Mouse (Mus musculus) forebrain, postnatal 0 days (tissue): ENCODE results near the gene Src. TPM values are rescaled to one million over a fixed set of nuclear protein-coding genes. Genes with fewer than 3 reads are reported as not detected.

ENCODE experiments used
- ATAC-seq: fragments of 200-750 bp; cut with Nextera tagmentation; 2 replicates; pipeline ENCODE4 v1.8.0; 2017; ENCODE audit warnings: mild to moderate bottlenecking, moderate library complexity
- DNase-seq: peaks from one replicate; pipeline ENCODE4 v3.0.0-alpha.2; 2015
- H3K27ac ChIP-seq: fragments of 300-500 bp; sonication (generic); 2 replicates; pipeline ENCODE4 v1.5.1; 2014; ENCODE audit warnings: low read depth, mild to moderate bottlenecking, antibody characterized with exemption, low read length, moderate library complexity, mixed read lengths
- H3K27me3 ChIP-seq: fragments of 300-500 bp; sonication (generic); 2 replicates; pipeline ENCODE4 v1.6.1; 2014; ENCODE audit warnings: mild to moderate bottlenecking, low read length, mixed read lengths; ENCODE audit not compliant: insufficient read depth
- H3K36me3 ChIP-seq: fragments of 300-500 bp; sonication (generic); 2 replicates; pipeline ENCODE4 v1.6.1; 2014; ENCODE audit warnings: mild to moderate bottlenecking, moderate library complexity; ENCODE audit not compliant: insufficient read depth
- H3K4me1 ChIP-seq: fragments of 300-500 bp; sonication (generic); 2 replicates; pipeline ENCODE4 v1.6.1; 2014; ENCODE audit warnings: antibody characterized with exemption; ENCODE audit not compliant: insufficient read depth
- H3K4me2 ChIP-seq: fragments of 300-500 bp; sonication (generic); 2 replicates; pipeline ENCODE4 v1.6.1; 2014; ENCODE audit warnings: low read depth, mild to moderate bottlenecking, moderate library complexity
- H3K4me3 ChIP-seq: fragments of 300-500 bp; sonication (generic); 2 replicates; pipeline ENCODE4 v1.5.1; 2014; ENCODE audit warnings: low read depth, low read length, mixed read lengths
- H3K9ac ChIP-seq: fragments of 300-500 bp; sonication (generic); 2 replicates; pipeline ENCODE4 v1.6.1; 2014; ENCODE audit warnings: mild to moderate bottlenecking
- H3K9me3 ChIP-seq: fragments of 300-500 bp; sonication (generic); 2 replicates; pipeline ENCODE4 v1.6.1; 2016; ENCODE audit warnings: low read length
- CTCF ChIP-seq: sonication (generic); IDR thresholded peaks from 2 replicates; pipeline ENCODE4 v1.5.1; 2016; ENCODE audit warnings: antibody characterized with exemption, control low read depth, low read depth
- WGBS: fragments of 180-500 bp; shearing (Covaris S2); extraction: QIAGEN DNeasy Blood & Tissue Kit; methylation state at CpG from one replicate; pipeline ENCODE4 v1.1.7; 2014; 5-methylcytosine and 5-hydroxymethylcytosine counted together
- polyA plus RNA-seq: library from polyadenylated mRNA; unstranded; fragments of >200 nt; fragmentation: Nextera tagmentation; extraction: Ambion mirVana; gene quantifications from 2 replicates; pipeline ENCODE4 v1.2.1, GENCODE M21; 2015
- total RNA-seq: library from RNA; depleted of rRNA; stranded (reverse); fragments of >200 nt; gene quantifications from 2 replicates; pipeline ENCODE4 v1.2.3, GENCODE M21; 2014; rRNA removed

Src gene
- total and polyA plus RNA-seq, 2 experiments from 2014 or later = 29.1 to 124 TPM

DNA sequence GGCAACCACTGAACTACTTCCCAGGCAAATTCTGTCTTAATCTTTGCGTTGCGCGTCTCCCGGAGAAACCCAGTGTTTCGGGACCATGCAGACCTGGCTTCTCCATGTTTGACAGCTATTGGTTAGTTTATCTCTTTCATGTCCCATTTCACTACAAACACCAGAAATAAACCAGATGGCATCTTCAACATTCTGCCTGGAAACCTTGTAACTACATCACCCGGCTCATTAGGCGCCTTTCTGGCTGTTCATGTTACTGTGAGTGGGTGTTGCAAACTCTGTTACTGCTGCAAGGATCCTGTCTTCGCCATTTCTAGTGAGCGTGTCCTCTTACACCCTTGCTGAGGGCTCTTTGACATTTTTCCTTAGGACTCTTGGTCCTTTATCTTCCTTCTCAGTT is 94.6 kb downstream of the Src start:
- H3K36me3 ChIP-seq = no peaks in the 10 kb centered on the region
- no peaks in the 10 kb centered on the region for H3K27me3 ChIP-seq
- H3K9ac ChIP-seq = no peak overlapping the region
- no peaks in the 10 kb centered on the region for H3K9me3 ChIP-seq
- no peaks in the 10 kb centered on the region for H3K4me1 ChIP-seq
- no peak overlapping the region for H3K4me2 ChIP-seq
- ATAC-seq (peak; percentile 29; the same call in 1 of the 2 replicates), DNase-seq (no peak)
- 65% methylated on average over 9 of the region's 9 CpGs for WGBS
- no peak overlapping the region for H3K4me3 ChIP-seq
- TF ChIP-seq CTCF = no peak
- H3K27ac ChIP-seq = no peak overlapping the region

DNA sequence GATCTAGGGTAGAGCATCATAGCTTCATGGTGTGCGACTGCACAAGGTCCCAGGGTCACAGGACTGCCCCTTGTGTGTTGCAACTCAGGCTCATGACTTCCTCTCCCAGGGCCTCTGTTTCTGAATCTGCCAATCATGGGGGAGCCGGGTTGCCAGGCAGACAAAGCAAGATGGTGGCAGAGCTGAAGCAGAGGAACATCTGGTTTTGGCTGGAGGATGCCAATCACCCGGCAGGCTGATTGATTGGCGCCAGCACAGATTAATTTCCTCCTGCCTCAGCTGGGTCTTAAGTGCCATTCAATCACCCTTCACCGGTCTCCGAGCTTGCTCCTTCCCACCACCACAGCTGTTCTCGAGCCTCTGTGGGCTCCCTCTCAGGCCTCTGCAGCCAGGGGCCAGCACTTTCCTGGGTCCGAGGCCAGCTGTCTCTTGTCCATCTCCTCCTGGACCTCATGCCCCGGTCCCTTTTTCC is 95.5 kb downstream of the Src start:
- 25% methylated on average over 9 of the region's 9 CpGs for WGBS
- Histone ChIP-seq H3K4me2 (no peak overlapping the region), H3K4me1 (no peaks in the 10 kb centered on the region), H3K36me3 (no peaks in the 10 kb centered on the region), H3K4me3 (no peak overlapping the region), H3K27me3 (no peaks in the 10 kb centered on the region), H3K9me3 (no peaks in the 10 kb centered on the region), H3K27ac (no peak overlapping the region), H3K9ac (no peak overlapping the region)
- DNase-seq (no peak), ATAC-seq (no peak)
- TF ChIP-seq CTCF = no peak

DNA sequence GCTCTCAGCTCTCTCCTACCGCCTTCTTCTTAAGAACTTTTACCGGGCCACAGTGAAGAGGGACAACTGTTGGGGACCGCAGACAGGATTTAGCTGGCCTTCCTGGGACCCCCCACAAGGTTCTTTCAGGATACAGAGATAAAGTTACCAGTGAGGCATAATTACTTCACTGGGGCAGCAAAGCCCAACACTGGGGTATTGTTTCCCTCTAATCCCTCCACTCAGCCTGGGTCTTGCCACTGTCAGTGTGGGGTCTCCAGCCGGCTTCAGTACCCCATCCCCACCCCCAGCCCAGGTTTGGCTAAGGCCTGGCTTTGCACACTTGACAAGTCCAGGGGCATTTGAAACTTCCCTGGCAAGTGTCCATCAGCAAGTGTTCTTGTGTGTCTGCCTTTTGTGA is 96.1 kb downstream of the Src start:
- no peak for TF ChIP-seq CTCF

DNA sequence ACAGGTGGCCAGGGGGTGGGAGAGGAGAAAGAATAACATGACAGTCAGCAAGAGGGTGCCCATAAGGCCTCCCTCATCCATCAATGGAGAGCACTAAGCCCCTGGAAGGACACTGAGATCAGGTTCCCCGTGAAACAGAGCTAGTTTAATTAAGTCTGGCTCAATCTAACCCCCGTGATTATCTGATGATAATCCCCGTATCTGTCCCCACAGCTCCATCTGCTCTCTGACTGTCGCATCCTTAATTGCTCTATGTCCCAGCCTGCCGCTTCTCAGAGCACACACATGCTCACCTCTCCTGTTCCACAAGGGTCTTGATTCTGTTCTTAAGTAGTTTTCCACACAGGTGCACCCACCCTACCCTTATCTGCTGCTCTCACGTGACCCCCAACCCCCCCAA is 99.3 kb downstream of the Src start:
- no peak overlapping the region for H3K9ac ChIP-seq
- no peak overlapping the region for H3K4me2 ChIP-seq
- H3K4me3 ChIP-seq = no peak overlapping the region
- H3K4me1 ChIP-seq = peaks cover 16% of the 10 kb centered on the region
- no peaks in the 10 kb centered on the region for H3K36me3 ChIP-seq
- DNase-seq (no peak), ATAC-seq (no peak)
- 39% methylated on average over 6 of the region's 6 CpGs for WGBS
- TF ChIP-seq CTCF = no peak
- no peaks in the 10 kb centered on the region for H3K9me3 ChIP-seq
- H3K27me3 ChIP-seq = no peaks in the 10 kb centered on the region
- no peak overlapping the region for H3K27ac ChIP-seq

More for the DNA sequence above, 96.1 kb downstream of the Src start:
- Histone ChIP-seq H3K9me3 (no peaks in the 10 kb centered on the region), H3K4me2 (no peak overlapping the region), H3K27me3 (no peaks in the 10 kb centered on the region), H3K9ac (no peak overlapping the region), H3K4me1 (no peaks in the 10 kb centered on the region), H3K4me3 (no peak overlapping the region), H3K27ac (no peak overlapping the region), H3K36me3 (no peaks in the 10 kb centered on the region)
- WGBS = 9% methylated on average over 4 of the region's 4 CpGs
- no peak for ATAC-seq
- DNase-seq = no peak

DNA sequence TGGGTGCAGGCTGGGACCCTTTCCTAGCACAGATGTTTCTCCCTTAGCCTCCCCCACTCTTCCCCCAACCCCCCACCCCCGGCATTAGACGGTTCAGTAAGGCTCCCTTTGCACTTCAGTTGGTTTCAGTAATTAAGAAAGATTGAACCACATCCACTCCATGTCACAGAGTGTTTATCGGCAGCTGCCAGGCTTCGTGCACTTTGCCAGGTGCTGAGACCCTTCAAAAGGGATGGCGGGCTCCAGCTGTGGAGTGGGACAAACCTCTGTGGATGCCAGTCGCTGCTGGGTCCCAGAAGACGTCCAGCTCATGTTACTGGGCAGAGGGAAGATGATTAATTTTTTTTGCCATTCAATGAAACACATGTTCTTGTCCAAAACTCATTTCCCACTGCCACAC is 100.2 kb downstream of the Src start:
- DNase-seq (no peak), ATAC-seq (peak; percentile 8; the same call in 1 of the 2 replicates)
- H3K9me3 ChIP-seq = no peaks in the 10 kb centered on the region
- H3K4me3 ChIP-seq = no peak overlapping the region
- WGBS = 46% methylated on average over 7 of the region's 7 CpGs
- no peak for TF ChIP-seq CTCF
- no peaks in the 10 kb centered on the region for H3K27me3 ChIP-seq
- H3K27ac ChIP-seq = no peak overlapping the region
- H3K4me1 ChIP-seq = peaks cover 16% of the 10 kb centered on the region
- H3K9ac ChIP-seq = no peak overlapping the region
- H3K4me2 ChIP-seq = no peak overlapping the region
- H3K36me3 ChIP-seq = no peaks in the 10 kb centered on the region

DNA sequence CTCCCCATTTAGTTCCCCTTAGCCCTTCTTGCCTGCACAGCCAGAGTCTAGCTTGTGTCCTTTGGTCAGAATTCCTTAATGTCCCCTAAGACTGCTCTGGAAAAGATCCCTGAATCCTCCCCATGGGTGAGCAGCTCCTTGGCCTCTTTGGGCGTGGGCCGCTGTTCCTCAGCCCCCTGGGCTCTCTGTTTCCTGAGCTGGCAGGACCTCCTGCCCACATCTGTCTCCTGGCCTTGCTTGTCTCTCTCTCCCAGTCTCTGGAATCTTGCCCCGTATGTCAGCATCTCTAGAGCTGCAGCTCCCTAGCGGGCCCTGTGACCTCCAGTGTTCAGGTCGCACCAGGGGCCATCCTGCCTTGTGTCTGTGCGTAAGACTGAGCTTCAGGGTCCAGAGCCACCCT is 101.2 kb downstream of the Src start:
- WGBS = 78% methylated on average over 6 of the region's 6 CpGs
- DNase-seq (no peak), ATAC-seq (no peak)
- H3K36me3 ChIP-seq = no peaks in the 10 kb centered on the region
- H3K27ac ChIP-seq = peak overlapping the region; percentile 36; the same call in 1 of the 2 replicates
- H3K4me2 ChIP-seq = no peak overlapping the region
- H3K4me3 ChIP-seq = no peak overlapping the region
- H3K4me1 ChIP-seq = peaks cover 16% of the 10 kb centered on the region
- H3K27me3 ChIP-seq = no peaks in the 10 kb centered on the region
- no peak for TF ChIP-seq CTCF
- no peaks in the 10 kb centered on the region for H3K9me3 ChIP-seq
- no peak overlapping the region for H3K9ac ChIP-seq

DNA sequence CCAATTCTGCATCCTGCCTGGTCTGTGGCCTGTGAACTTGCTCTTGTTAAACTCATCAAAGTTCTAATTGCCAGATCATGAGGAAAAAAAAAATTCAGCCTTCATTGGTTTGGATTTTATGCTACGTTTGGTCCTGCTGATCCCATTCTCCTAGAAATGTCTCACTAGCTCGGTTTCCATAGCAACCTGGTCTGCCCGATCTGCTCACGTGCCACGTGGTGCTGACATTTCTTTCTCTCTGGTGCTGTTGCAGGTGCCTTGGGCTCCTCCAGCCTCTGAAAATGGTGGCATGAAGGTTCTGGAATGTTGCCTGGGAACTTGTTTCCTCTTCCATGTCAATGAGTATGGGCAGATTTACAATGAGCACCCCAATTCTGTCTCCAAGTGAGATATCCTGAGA is 102.3 kb downstream of the Src start:
- H3K36me3 ChIP-seq = no peaks in the 10 kb centered on the region
- H3K27ac ChIP-seq = peak overlapping the region; percentile 36; the same call in 1 of the 2 replicates
- peaks cover 22% of the 10 kb centered on the region for H3K4me1 ChIP-seq
- no peak overlapping the region for H3K9ac ChIP-seq
- no peaks in the 10 kb centered on the region for H3K9me3 ChIP-seq
- H3K27me3 ChIP-seq = no peaks in the 10 kb centered on the region
- TF ChIP-seq CTCF = no peak
- peak; percentile 75 for ATAC-seq
- 17% methylated on average over 5 of the region's 5 CpGs for WGBS
- H3K4me2 ChIP-seq = no peak overlapping the region
- H3K4me3 ChIP-seq = no peak overlapping the region
- peak; percentile 86 for DNase-seq

Other genes starting within 250 kb of the Src start
- 5.9 and 10.4 TPM in 2 replicates for gene Rbl1, start 213.9 kb upstream of the Src start, total RNA-seq
- gene Rbl1, start 213.9 kb upstream of the Src start, polyA plus RNA-seq = 3.1 and 4.2 TPM in 2 replicates
- gene Rpn2, start 139.4 kb upstream of the Src start, total RNA-seq = 175 and 198 TPM in 2 replicates
- 152 and 184 TPM in 2 replicates for gene Rpn2, start 139.4 kb upstream of the Src start, polyA plus RNA-seq
- 0.38 and 1.2 TPM in 2 replicates for gene Mroh8, start 138.9 kb upstream of the Src start, total RNA-seq
- gene Mroh8, start 138.9 kb upstream of the Src start, polyA plus RNA-seq = 0.23 and 0.65 TPM in 2 replicates
- gene Ghrh, start 70.9 kb upstream of the Src start, total RNA-seq = 1.5 and 1.7 TPM in 2 replicates
- gene Ghrh, start 70.9 kb upstream of the Src start, polyA plus RNA-seq = 0.74 and 2.8 TPM in 2 replicates
- 69.9 and 73.6 TPM in 2 replicates for gene Manbal, start 50.9 kb upstream of the Src start, total RNA-seq
- 139 TPM in 2 replicates for gene Manbal, start 50.9 kb upstream of the Src start, polyA plus RNA-seq
- gene Nnat, start 141.6 kb downstream of the Src start, total RNA-seq = 4,630 and 7,303 TPM in 2 replicates
- 6,353 and 7,049 TPM in 2 replicates for gene Nnat, start 141.6 kb downstream of the Src start, polyA plus RNA-seq
- gene Blcap, start 152.8 kb downstream of the Src start, total RNA-seq = 166 and 208 TPM in 2 replicates
- 231 and 295 TPM in 2 replicates for gene Blcap, start 152.8 kb downstream of the Src start, polyA plus RNA-seq